ENCODE assay signal across 8 mouse cellular contexts in the genomic region with DNA sequence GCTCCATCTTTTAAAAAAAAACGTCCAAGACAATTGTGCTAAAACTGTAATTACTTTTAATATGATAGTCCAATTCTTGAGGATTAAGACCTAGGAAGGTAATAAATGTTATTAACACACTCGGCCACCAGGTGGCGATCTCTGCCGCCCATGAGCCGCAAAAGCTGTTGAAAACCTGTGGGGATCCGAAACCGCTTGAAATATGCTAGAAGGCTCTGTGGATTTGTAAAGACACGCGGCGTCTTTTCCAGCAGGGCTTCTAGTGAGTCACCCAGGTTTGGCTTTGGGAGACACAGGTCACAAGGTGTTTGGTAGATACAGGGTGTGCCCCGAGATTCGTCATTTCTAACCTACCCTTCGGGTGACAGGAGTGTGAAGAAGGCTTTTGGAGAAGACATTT. TPM values are rescaled to one million over a fixed set of nuclear protein-coding genes. Genes with fewer than 3 reads are reported as not detected.
DNase-seq lines count a peak whose midpoint lies in the region; ATAC-seq and TF ChIP-seq lines count a peak whose summit lies in the region.

No protein-coding gene starts in this region.

- no peaks in the 10 kb centered on the region for H3K27me3 ChIP-seq in ES-Bruce4 (ENCODE audit: control insufficient read depth, insufficient read depth, low read length, poor library complexity, severe bottlenecking)
- H3K27me3 ChIP-seq in kidney, postnatal 0 days (ENCODE audit: insufficient read depth, low read length): no peaks in the 10 kb centered on the region
- H3K27me3 ChIP-seq in liver, embryonic 14.5 days (ENCODE audit: control insufficient read depth, insufficient read depth, low read length): no peaks in the 10 kb centered on the region

- no peak overlapping the region for H3K27ac ChIP-seq in ES-Bruce4 (ENCODE audit: insufficient read depth, low read length)
- no peak overlapping the region for H3K27ac ChIP-seq in kidney, postnatal 0 days
- H3K27ac ChIP-seq in liver, embryonic 14.5 days: no peak overlapping the region

- DNase-seq in 3T3-L1 (ENCODE audit: low read depth, low spot score): peak; percentile 82
- DNase-seq in c-Kit-positive CD71-positive TER-119-negative erythroid progenitor cells, embryonic 14.5 days (ENCODE audit: low read depth): peak; percentile 51
- peak; percentile 78 for DNase-seq in forelimb bud, embryonic 11.5 days (ENCODE audit: low read depth, low spot score)
- DNase-seq in kidney, postnatal 0 days (ENCODE audit: low spot score): peak; percentile 87
- DNase-seq in liver, embryonic 14.5 days (ENCODE audit: low read depth in 3 of 3, low spot score in 3 of 3): peak; percentile 30 to 54 (median 33)
- peak; percentile 50 for DNase-seq in retina, adult 2 months (ENCODE audit: low read depth, low spot score)
- peak; percentile 89 for DNase-seq in thymus, postnatal 4 days

- no peaks in the 10 kb centered on the region for H3K9me3 ChIP-seq in ES-Bruce4 (replicated peaks; ENCODE audit: control insufficient read depth, insufficient read depth, low read length, poor library complexity, severe bottlenecking)
- no peaks in the 10 kb centered on the region for H3K9me3 ChIP-seq in kidney, postnatal 0 days (replicated peaks; ENCODE audit: low read length)
- H3K9me3 ChIP-seq in liver, embryonic 14.5 days (ENCODE audit: control insufficient read depth, low read length): no peaks in the 10 kb centered on the region

- no peak for ATAC-seq in kidney, postnatal 0 days (replicated peaks; ENCODE audit: low FRiP score, low read depth)
- no peak for ATAC-seq in liver, embryonic 14.5 days (ENCODE audit: insufficient read depth)

- H3K4me1 ChIP-seq in ES-Bruce4 (ENCODE audit: control insufficient read depth, insufficient read depth, low read length): no peaks in the 10 kb centered on the region
- H3K4me1 ChIP-seq in kidney, postnatal 0 days (replicated peaks; ENCODE audit: insufficient read depth, low read length): no peaks in the 10 kb centered on the region
- peaks cover 0 to 2% of the 10 kb centered on the region in 2 experiments; a peak in 1 of 4 replicates for H3K4me1 ChIP-seq in liver, embryonic 14.5 days (replicated peaks; ENCODE audit: control insufficient read depth in 2 of 2, insufficient read depth in 2 of 2, low read length in 1 of 2)

- no peaks in the 10 kb centered on the region for H3K36me3 ChIP-seq in ES-Bruce4 (ENCODE audit: control insufficient read depth, insufficient read depth, low read length, poor library complexity, severe bottlenecking)
- no peaks in the 10 kb centered on the region for H3K36me3 ChIP-seq in kidney, postnatal 0 days (ENCODE audit: insufficient read depth, low read length)
- no peaks in the 10 kb centered on the region for H3K36me3 ChIP-seq in liver, embryonic 14.5 days (replicated peaks; ENCODE audit: control insufficient read depth, insufficient read depth, low read depth)

- no peak overlapping the region for H3K4me2 ChIP-seq in kidney, postnatal 0 days (ENCODE audit: low read length)
- peak overlapping the region; percentile 12; the same call in 1 of the 2 replicates for H3K4me2 ChIP-seq in liver, embryonic 14.5 days (ENCODE audit: low read depth)

- no peak overlapping the region for H3K9ac ChIP-seq in ES-Bruce4 (ENCODE audit: low read depth, poor library complexity, severe bottlenecking)
- no peak overlapping the region for H3K9ac ChIP-seq in kidney, postnatal 0 days (ENCODE audit: low read depth, low read length)
- no peak overlapping the region for H3K9ac ChIP-seq in liver, embryonic 14.5 days (replicated peaks)

- H3K4me3 ChIP-seq in ES-Bruce4 (ENCODE audit: low read depth, low read length): no peak overlapping the region
- H3K4me3 ChIP-seq in kidney, postnatal 0 days (replicated peaks; ENCODE audit: low read depth, low read length): no peak overlapping the region
- no peak overlapping the region for H3K4me3 ChIP-seq in liver, embryonic 14.5 days (ENCODE audit: insufficient read depth in 1 of 2, low read depth in 2 of 2, low read length in 2 of 2)

- peak; percentile 81 for TF ChIP-seq CTCF in ES-Bruce4 (IDR thresholded peaks at IDR 0.05; ENCODE audit: low read depth, low read length)
- peak; percentile 92 for TF ChIP-seq CTCF in kidney, postnatal 0 days (IDR thresholded peaks at IDR 0.05; ENCODE audit: low read depth)
- TF ChIP-seq CTCF in liver, embryonic 14.5 days (IDR thresholded peaks at IDR 0.05; ENCODE audit: low read depth): peak; percentile 91

- no peak for TF ChIP-seq EP300 in ES-Bruce4 (IDR thresholded peaks at IDR 0.05; ENCODE audit: insufficient read depth, low read depth, low read length)
- no peak for TF ChIP-seq EP300 in liver, embryonic 14.5 days (IDR thresholded peaks at IDR 0.05; ENCODE audit: low read depth)

- 23% methylated on average over 13 of the region's 13 CpGs for WGBS in kidney, postnatal 0 days
- WGBS in liver, embryonic 14.5 days (ENCODE audit: insufficient replicate concordance): 17% methylated on average over 13 of the region's 13 CpGs

- no peak for TF ChIP-seq POLR2A in ES-Bruce4 (IDR thresholded peaks at IDR 0.05; ENCODE audit: insufficient read depth, low read length)

RNA-seq across cellular contexts. Expression of a gene that starts 35.1 kb away (rescaled TPM):
- polyA plus RNA-seq in ES-Bruce4 (2011; ENCODE audit: insufficient read depth, insufficient read length, low read depth, missing spikeins): 28.8 and 31.3 TPM in 2 replicates
- polyA plus RNA-seq in kidney, postnatal 0 days (2015; fragmentation: Nextera tagmentation; extraction: Ambion mirVana): 8.4 and 9.0 TPM in 2 replicates
- 5.2 and 5.9 TPM in 2 replicates for polyA plus RNA-seq in liver, embryonic 14.5 days (2012; rRNA removed)
- polyA plus RNA-seq in liver, embryonic 14.5 days (2014; fragmentation: Nextera tagmentation; extraction: Ambion mirVana): 7.9 and 9.3 TPM in 2 replicates

Comparison
In these comparisons a context has a peak if more than half of its experiments do, and no peak if none do; other contexts are left out.
1. DNase-seq: peak in every context shown above with its lines; median percentile 89 in thymus, postnatal 4 days; 87 in kidney, postnatal 0 days; 82 in 3T3-L1; 78 in forelimb bud, embryonic 11.5 days; 51 in c-Kit-positive CD71-positive TER-119-negative erythroid progenitor cells, embryonic 14.5 days; 50 in retina, adult 2 months; 33 in liver, embryonic 14.5 days.